Mouse (Mus musculus) megakaryocyte-erythroid progenitor cell, adult 5 weeks (primary cell): ENCODE measurements around the gene Obox6. TPM values are rescaled to one million over a fixed set of nuclear protein-coding genes. Genes with fewer than 3 reads are reported as not detected.

ENCODE experiments used
- polyA plus RNA-seq: library from polyadenylated mRNA; stranded (reverse); fragments of >175 nt; gene quantifications from 2 replicates; pipeline ENCODE4 v1.2.3, GENCODE M21; 2012

The Obox6 gene
- polyA plus RNA-seq: not detected in 2 replicates

GRCm38 (mm10) chr7:15839578-15839977 lies at the start of gene Obox6:
Gene Obox6 (minus strand): TSS chr7:15839678.

GRCm38 (mm10) chr7:15882317-15882716 lies 42.8 kb upstream of the Obox6 start, which contains the start of gene Crxos:
Gene Crxos (plus strand): TSS chr7:15882617.

GRCm38 (mm10) chr7:15879756-15880155 lies 40.3 kb upstream of the Obox6 start, which contains the start of gene Crx:
Gene Crx (minus strand): TSS chr7:15879968.

Other genes with a start within 250 kb of the Obox6 start
- gene Obox3, start 199.8 kb downstream of the Obox6 start, polyA plus RNA-seq: not detected in 2 replicates
- not detected in 2 replicates for gene Obox5, start 89.5 kb downstream of the Obox6 start, polyA plus RNA-seq
- gene Crx, start 40.3 kb upstream of the Obox6 start, polyA plus RNA-seq: not detected in 2 replicates
- gene Crxos, start 42.9 kb upstream of the Obox6 start, polyA plus RNA-seq: not detected in 2 replicates
- gene Selenow, start 82.7 kb upstream of the Obox6 start, polyA plus RNA-seq: 460 and 532 TPM in 2 replicates
- 809 and 1,046 TPM in 2 replicates for gene Nop53, start 106.4 kb upstream of the Obox6 start, polyA plus RNA-seq
- 0.68 and 0.86 TPM in 2 replicates for gene Ehd2, start 127.9 kb upstream of the Obox6 start, polyA plus RNA-seq
- gene Bicra, start 208.2 kb upstream of the Obox6 start, polyA plus RNA-seq: 63.5 and 81.0 TPM in 2 replicates
- 0.04 and 0.11 TPM in 2 replicates for gene Zfp541, start 222.1 kb upstream of the Obox6 start, polyA plus RNA-seq